Mouse (Mus musculus): ENCODE data around the gene Spem2. TPM values are rescaled to one million over a fixed set of nuclear protein-coding genes. Genes with fewer than 3 reads are reported as not detected.

Spem2 gene
- not detected for polyA plus RNA-seq (2017; shearing (Covaris generic))

DNA sequence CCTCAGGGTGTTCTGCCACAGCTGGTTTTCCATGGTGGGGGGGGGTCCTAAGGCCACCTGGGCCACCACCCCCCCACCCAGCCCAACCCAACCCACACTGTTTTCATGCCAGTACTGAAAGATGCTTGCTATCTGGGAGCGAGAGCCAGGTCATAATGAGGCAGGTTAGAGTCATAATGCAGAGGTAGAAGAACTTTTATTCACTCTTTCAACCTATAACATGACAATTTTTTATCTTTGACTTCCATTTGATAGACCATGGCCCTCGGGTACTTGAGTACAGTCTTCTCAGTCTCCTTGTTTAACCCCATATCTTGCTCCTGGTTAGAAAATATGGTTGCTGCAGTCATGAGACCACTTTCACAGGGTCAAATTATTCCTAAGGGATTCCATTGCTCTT lies at the start of gene Spem2:
Gene Spem2, minus strand, starts transcription at position 101 of the 400 bp plus-strand sequence.

DNA sequence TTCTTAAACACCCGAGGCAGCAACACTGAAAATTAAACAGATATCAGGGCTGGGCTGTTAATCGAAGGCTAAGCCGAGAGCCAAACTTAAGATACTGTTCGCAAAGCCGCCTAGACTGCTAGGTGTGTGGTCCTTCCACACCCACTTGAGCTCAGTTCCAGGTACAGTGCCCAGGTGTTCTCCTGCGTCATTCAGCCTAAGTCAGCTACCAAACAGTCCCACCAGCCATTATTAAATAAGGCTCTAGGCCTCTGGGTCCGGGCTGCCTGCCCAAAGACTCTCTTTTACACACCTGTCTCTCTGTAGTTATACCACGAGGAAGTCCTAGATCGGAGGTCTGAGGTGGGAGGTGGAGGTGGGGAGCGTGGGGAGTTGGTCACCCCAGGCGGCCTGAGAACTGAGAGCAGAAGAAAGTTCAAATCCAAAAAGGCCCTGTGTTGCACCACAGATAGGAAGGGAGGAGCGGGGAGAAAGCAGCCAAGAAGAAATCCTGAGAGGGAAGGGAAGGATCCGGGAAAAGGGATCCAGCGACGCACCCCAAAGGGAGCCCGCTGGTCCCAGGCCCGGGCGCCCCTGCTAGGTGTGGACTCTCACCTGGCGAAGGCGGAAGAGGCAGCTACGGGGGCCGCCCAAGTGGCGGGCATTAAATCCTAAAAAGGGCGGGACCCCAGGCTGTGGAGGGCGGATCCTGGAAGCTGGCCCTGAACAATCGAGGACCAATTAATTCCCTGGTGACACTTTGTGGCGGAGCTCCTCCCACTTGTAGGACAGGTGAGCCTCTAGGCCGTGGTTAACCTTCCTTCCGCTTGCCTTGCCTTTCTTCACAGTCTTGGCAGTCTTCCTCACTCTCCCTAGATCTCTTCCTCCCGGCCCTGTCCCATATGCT lies 40.1 kb upstream of the Spem2 start, which contains the start of gene Tnk1:
Gene Tnk1, minus strand, starts transcription at position 618 of the 886 bp plus-strand sequence.

DNA sequence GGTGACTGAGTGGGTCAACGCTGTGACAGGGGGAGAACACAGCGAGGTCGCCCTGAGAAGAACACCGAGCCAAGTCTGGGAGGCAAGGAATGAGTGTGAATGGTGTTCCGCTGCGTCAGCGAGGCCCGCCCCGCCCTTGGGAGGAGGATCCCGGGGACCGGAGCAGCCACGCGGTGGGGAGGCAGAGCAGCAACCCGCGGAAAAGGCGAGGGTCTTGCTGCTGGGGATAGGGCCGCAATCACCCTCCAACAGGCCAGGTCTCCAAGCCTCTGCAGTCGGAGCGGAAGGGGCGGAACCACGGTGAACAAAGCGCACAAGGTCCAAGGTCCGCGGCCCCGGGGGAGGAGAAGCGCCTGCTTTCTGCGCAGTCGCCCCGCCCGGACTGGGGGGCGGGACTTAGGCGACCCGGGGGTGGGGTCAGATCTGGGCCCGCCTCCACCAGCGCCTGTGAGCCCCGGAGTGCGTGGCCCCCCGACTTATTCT lies 28.0 kb upstream of the Spem2 start, which contains the start of gene Plscr3:
Gene Plscr3, plus strand, starts transcription at position 179 of the 483 bp plus-strand sequence.

DNA sequence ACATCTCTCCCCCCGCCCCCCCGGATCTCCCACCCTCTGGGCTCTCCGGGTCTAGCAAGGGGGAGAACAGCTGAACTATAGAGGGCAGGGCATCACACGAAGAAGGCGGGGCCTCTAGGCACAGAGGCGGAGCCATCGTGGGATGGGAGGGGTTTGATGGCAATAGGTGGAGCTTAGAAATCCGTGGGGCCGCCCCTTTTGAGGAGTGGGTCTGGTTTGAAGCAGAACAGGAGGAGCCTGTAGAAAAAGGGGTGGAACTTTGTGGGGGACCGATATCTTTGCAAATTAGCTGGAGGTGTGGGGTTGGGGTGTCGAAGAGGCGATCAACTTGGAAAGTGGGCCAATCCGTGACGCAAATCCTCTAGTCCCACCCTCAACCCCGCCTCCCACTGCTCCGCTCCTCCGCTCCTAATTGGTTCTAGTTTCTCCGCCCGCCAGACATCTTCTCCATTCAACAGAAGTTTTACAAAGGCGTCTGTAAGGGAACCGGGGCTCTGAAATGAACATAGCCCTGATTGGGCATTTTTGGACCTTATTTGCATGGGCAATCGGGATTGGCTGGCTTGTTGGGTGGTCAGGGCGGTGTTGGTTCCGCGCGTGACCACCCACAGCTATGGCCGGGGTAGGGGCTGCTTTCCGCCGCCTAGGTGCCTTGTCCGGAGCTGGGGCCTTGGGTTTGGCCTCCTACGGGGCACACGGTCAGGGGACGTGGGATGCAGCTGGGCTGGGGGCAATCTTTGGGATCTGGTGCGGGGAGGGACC lies 19.9 kb upstream of the Spem2 start, which contains the start of gene Tmem256:
Gene Tmem256, plus strand, starts transcription at position 563 of the 762 bp plus-strand sequence.

DNA sequence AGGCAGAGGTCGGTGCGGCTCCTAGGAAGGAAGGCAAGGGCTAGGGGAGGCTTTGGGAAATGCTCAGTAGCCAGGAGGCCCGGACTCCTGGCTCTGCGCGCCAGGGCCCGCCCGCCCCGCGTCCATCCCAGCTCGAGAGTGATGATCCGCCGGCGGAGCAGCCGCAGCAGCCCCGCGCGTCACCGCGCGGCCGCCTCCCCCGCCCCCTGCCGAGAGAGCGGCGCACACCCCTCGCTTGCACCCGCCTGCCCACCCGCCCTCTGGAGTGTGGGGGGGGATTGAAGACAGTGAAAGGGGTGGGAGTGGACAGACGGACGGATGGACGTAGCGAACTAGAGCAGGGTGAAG lies 19.3 kb upstream of the Spem2 start, which contains the start of gene Nlgn2:
Gene Nlgn2, minus strand, starts transcription at position 181 of the 348 bp plus-strand sequence.

DNA sequence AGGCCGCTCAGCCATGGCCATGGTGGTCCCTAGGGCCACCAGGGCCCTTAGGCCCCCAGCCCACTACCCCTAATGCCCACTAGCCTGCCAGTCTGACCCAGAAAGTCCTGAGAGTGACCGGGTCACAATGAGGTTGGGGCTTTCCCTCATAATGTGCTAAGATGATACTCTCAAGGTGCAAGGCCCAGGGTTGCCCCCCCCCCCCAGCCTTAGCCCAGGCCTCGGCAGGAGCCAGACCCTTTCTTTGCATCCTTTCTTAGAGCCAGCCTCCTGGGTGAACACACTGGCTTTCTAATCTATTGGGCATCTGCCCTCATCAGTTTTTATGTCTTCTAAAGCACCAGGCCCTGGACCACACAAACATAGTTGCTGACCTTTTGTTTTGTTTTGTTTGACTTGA lies 3.8 kb upstream of the Spem2 start, which contains the start of gene Spem1:
Gene Spem1, minus strand, starts transcription at position 101 of the 400 bp plus-strand sequence.

DNA sequence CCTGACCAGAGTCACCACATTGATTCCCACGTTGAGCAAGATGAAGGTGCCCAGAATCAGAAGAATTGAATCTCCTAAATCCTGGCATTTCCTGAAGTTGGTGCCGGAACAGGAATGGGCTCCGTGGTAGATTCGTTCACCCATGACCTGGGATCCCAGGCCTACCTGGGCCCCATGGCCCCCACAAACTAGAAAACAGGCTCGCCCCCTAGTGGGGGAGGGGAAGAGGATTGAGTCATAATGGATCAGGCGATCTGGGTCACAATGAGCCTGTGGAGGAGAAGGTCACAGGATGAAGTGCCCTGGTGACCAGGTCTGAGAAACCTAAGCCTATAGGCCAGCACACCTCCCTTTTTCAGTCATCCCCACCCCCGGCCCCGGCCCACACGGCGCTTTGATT lies 3.1 kb downstream of the Spem2 start, which contains the start of gene Gm39566:
Gene Gm39566, minus strand, starts transcription at position 144 of the 400 bp plus-strand sequence.

DNA sequence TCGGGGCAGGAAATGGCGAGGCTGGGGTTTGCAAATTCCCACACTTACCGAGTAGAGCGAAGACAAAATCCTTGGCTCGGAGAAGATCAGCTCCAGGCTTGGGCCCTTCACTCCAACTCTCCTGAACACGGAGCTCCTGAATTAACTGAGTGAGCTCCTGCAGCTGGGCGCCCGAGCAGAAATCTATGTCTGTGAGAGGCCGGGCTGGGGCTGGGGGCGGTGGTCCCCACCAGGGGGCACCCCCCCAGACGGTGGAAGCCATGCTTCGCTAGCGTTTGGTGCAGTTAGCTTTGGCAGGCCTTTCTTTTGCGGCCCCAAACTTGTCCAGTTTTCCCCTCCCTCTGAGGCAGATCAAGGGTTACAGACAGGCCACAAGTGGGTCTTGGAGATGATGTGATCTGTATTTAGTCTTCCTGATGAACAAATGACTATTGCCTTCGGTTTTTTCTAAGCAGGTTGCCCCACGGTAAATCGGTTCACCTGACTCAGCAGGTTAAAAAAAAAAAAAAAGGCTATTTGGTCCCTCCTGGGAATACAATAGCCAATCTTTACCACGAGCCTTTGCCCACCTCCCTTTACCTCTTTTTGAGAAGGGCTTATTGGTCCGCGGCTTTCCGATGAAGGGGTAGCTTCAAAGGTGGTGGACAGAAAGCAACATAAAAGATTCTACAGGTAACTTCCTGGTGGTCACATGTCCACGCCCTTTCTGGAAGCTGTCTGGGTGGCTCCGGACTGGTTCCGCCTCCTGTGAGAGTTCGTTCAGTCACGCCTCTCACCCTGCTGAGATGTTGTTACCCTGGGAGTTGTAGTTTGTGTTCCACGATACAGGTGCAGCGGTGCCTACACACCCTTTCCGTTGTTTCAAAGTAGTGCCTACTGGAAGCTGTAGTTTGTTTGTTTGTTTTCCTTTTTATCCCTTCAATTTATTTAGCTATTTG lies 13.0 kb downstream of the Spem2 start, which contains the start of gene Tmem102:
Gene Tmem102, minus strand, starts transcription at position 653 of the 938 bp plus-strand sequence.

DNA sequence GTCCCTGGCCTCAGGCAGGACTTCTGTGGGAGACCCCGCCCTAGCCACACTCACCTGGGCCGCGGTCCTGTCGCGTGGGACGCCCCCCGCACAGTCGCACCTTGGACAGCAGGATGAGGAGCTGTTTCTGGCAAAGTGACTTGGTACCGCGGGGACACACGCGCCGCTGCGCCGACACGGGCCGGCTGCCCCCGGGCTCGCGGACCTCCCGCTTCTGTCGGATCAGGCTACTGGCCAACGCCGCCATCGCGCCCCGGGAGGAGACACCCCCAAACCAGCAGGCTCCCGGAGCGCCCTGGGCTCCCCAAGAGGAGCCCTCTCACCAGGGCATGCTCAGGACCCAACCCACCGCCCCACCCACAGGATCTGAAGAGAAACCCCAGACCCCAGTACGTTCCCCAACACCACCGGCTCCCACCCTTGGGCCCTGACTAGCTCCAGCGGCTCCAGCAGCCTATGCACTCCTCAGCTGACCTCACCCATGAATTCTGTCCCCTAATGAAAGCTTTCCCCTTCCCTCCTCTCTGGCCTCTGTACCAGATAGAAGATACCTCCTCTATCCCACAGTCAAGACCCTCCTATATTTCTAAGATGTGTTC lies 16.8 kb downstream of the Spem2 start, which contains the start of gene Fgf11:
Gene Fgf11, minus strand, starts transcription at position 479 of the 599 bp plus-strand sequence.

DNA sequence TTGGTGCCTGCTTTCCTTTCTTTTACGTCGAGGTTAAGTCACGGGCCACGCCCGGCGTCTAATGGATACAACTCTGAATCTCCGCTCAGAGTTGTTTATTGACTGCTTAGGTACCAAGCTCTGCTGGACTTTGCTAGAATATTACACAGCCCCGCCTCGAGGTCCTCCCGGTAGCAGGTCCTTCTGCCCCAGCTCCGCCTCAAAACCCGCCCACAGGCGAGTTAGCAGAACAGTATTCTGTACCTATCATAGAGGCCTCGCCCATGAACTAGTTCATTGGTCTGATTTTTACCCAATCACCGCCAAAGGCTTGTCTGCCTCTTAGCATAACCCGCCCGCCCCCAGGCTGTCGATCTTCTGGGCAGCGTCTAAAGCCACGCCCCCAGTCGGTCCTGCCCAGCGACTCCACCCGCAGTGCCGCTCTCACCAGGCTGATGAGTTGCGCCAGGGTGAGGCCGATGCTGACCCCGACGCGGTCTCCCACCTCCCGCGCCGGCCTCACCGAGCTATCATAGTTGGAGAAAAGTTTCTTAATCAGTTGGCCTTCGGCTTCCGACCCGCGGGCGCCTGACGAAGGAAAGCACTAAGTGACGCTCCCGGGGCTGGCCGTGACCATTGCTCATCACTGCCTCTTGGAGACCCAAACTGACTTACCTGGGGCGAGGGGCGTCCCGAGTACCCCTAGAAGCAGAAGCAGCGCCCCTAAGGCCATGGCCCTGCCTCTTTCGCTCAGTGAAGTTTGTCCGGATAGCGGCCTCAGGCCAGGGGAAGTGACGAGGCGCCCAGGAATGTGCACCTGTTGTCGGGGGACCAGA lies 22.9 kb downstream of the Spem2 start, which contains the start of gene Chrnb1:
Gene Chrnb1, minus strand, starts transcription at position 776 of the 815 bp plus-strand sequence.

Other genes with a start within 250 kb of the Spem2 start
- gene Wrap53, start 238.2 kb downstream of the Spem2 start, polyA plus RNA-seq (2017; shearing (Covaris generic)) = 32.4 TPM
- 242 TPM for gene Trp53, start 238.1 kb downstream of the Spem2 start, polyA plus RNA-seq (2017; shearing (Covaris generic))
- 0.20 TPM for gene Atp1b2, start 212.5 kb downstream of the Spem2 start, polyA plus RNA-seq (2017; shearing (Covaris generic))
- not detected for gene Shbg, start 200.6 kb downstream of the Spem2 start, polyA plus RNA-seq (2017; shearing (Covaris generic))
- not detected for gene Sat2, start 196.4 kb downstream of the Spem2 start, polyA plus RNA-seq (2017; shearing (Covaris generic))
- 11.9 TPM for gene Fxr2, start 185.5 kb downstream of the Spem2 start, polyA plus RNA-seq (2017; shearing (Covaris generic))
- gene Sox15, start 163.2 kb downstream of the Spem2 start, polyA plus RNA-seq (2017; shearing (Covaris generic)) = not detected
- 56.1 TPM for gene Mpdu1, start 155.8 kb downstream of the Spem2 start, polyA plus RNA-seq (2017; shearing (Covaris generic))
- gene Cd68, start 152.3 kb downstream of the Spem2 start, polyA plus RNA-seq (2017; shearing (Covaris generic)) = 10.3 TPM
- 508 TPM for gene Eif4a1, start 146.0 kb downstream of the Spem2 start, polyA plus RNA-seq (2017; shearing (Covaris generic))
- 39.6 TPM for gene Senp3, start 136.4 kb downstream of the Spem2 start, polyA plus RNA-seq (2017; shearing (Covaris generic))
- 0.29 TPM for gene Tnfsf13, start 132.7 kb downstream of the Spem2 start, polyA plus RNA-seq (2017; shearing (Covaris generic))
- gene Tnfsf12, start 122.6 kb downstream of the Spem2 start, polyA plus RNA-seq (2017; shearing (Covaris generic)) = not detected
- not detected for gene Tnfsfm13, start 122.4 kb downstream of the Spem2 start, polyA plus RNA-seq (2017; shearing (Covaris generic))
- gene Polr2a, start 59.8 kb downstream of the Spem2 start, polyA plus RNA-seq (2017; shearing (Covaris generic)) = 58.0 TPM
- gene Slc35g3, start 56.5 kb downstream of the Spem2 start, polyA plus RNA-seq (2017; shearing (Covaris generic)) = not detected
- 5.8 TPM for gene Zbtb4, start 52.6 kb downstream of the Spem2 start, polyA plus RNA-seq (2017; shearing (Covaris generic))
- gene Chrnb1, start 22.5 kb downstream of the Spem2 start, polyA plus RNA-seq (2017; shearing (Covaris generic)) = 6.2 TPM
- gene Fgf11, start 16.6 kb downstream of the Spem2 start, polyA plus RNA-seq (2017; shearing (Covaris generic)) = not detected
- gene Tmem102, start 12.8 kb downstream of the Spem2 start, polyA plus RNA-seq (2017; shearing (Covaris generic)) = not detected
- not detected for gene Gm39566, start 3.2 kb downstream of the Spem2 start, polyA plus RNA-seq (2017; shearing (Covaris generic))
- gene Spem1, start 3.7 kb upstream of the Spem2 start, polyA plus RNA-seq (2017; shearing (Covaris generic)) = not detected
- gene Nlgn2, start 19.3 kb upstream of the Spem2 start, polyA plus RNA-seq (2017; shearing (Covaris generic)) = 0.61 TPM
- gene Tmem256, start 20.0 kb upstream of the Spem2 start, polyA plus RNA-seq (2017; shearing (Covaris generic)) = 113 TPM
- 27.8 TPM for gene Plscr3, start 27.9 kb upstream of the Spem2 start, polyA plus RNA-seq (2017; shearing (Covaris generic))
- not detected for gene Tnk1, start 40.3 kb upstream of the Spem2 start, polyA plus RNA-seq (2017; shearing (Covaris generic))
- gene Tmem95, start 59.6 kb upstream of the Spem2 start, polyA plus RNA-seq (2017; shearing (Covaris generic)) = not detected
- gene Kctd11, start 62.9 kb upstream of the Spem2 start, polyA plus RNA-seq (2017; shearing (Covaris generic)) = 2.3 TPM
- 663 TPM for gene Acap1, start 77.1 kb upstream of the Spem2 start, polyA plus RNA-seq (2017; shearing (Covaris generic))
- gene 2810408A11Rik, start 82.5 kb upstream of the Spem2 start, polyA plus RNA-seq (2017; shearing (Covaris generic)) = 3.0 TPM
- 5.7 TPM for gene Neurl4, start 82.6 kb upstream of the Spem2 start, polyA plus RNA-seq (2017; shearing (Covaris generic))
- 163 TPM for gene Gps2, start 95.4 kb upstream of the Spem2 start, polyA plus RNA-seq (2017; shearing (Covaris generic))
- 1,233 TPM for gene Eif5a, start 103.5 kb upstream of the Spem2 start, polyA plus RNA-seq (2017; shearing (Covaris generic))
- not detected for gene Ybx2, start 117.3 kb upstream of the Spem2 start, polyA plus RNA-seq (2017; shearing (Covaris generic))
- gene Slc2a4, start 129.7 kb upstream of the Spem2 start, polyA plus RNA-seq (2017; shearing (Covaris generic)) = not detected
- gene Cldn7, start 146.3 kb upstream of the Spem2 start, polyA plus RNA-seq (2017; shearing (Covaris generic)) = not detected
- gene Ctdnep1, start 162.7 kb upstream of the Spem2 start, polyA plus RNA-seq (2017; shearing (Covaris generic)) = 36.6 TPM
- gene Elp5, start 164.1 kb upstream of the Spem2 start, polyA plus RNA-seq (2017; shearing (Covaris generic)) = 70.7 TPM
- 438 TPM for gene Gabarap, start 172.7 kb upstream of the Spem2 start, polyA plus RNA-seq (2017; shearing (Covaris generic))
- 117 TPM for gene Phf23, start 177.3 kb upstream of the Spem2 start, polyA plus RNA-seq (2017; shearing (Covaris generic))
- gene Dvl2, start 182.1 kb upstream of the Spem2 start, polyA plus RNA-seq (2017; shearing (Covaris generic)) = 25.7 TPM
- gene Acadvl, start 196.9 kb upstream of the Spem2 start, polyA plus RNA-seq (2017; shearing (Covaris generic)) = 152 TPM
- 11.7 TPM for gene Dlg4, start 198.5 kb upstream of the Spem2 start, polyA plus RNA-seq (2017; shearing (Covaris generic))
- gene Asgr1, start 235.6 kb upstream of the Spem2 start, polyA plus RNA-seq (2017; shearing (Covaris generic)) = not detected

Data from inflammation-experienced regulatory T-cells, adult 16 weeks (primary cell).